Mouse (Mus musculus) kidney, adult 2 months (tissue): ENCODE results near the gene Pemt. TPM values are rescaled to one million over a fixed set of nuclear protein-coding genes. Genes with fewer than 3 reads are reported as not detected.

Source experiments
- DNase-seq: peaks from one replicate; pipeline ENCODE4 v3.0.0; 2021
- H3K27ac ChIP-seq: fragments of 200-500 bp; 2 replicates; pipeline ENCODE4 v1.5.1; 2012; ENCODE audit warnings: low read depth, low read length, control low read depth, inconsistent platforms; ENCODE audit not compliant: insufficient read depth
- H3K27me3 ChIP-seq: fragments of 200-500 bp; replicated peaks from 2 replicates; pipeline ENCODE4 v1.6.1; 2012; ENCODE audit warnings: mild to moderate bottlenecking, moderate library complexity, low read length, inconsistent platforms; ENCODE audit not compliant: control insufficient read depth, insufficient read depth
- H3K36me3 ChIP-seq: fragments of 200-500 bp; 2 replicates; pipeline ENCODE4 v1.6.1; 2012; ENCODE audit warnings: mild to moderate bottlenecking, moderate library complexity, low read length, inconsistent platforms; ENCODE audit not compliant: control insufficient read depth, insufficient read depth
- H3K4me1 ChIP-seq: fragments of 200-500 bp; 2 replicates; pipeline ENCODE4 v1.6.1; 2011; ENCODE audit warnings: low read length; ENCODE audit not compliant: control insufficient read depth, insufficient read depth
- H3K4me3 ChIP-seq: fragments of 200-500 bp; 2 replicates; pipeline ENCODE4 v1.5.1; 2011; ENCODE audit warnings: mild to moderate bottlenecking, low read depth, low read length, control low read depth; ENCODE audit not compliant: insufficient read depth
- CTCF ChIP-seq: fragments of 200-500 bp; conservative IDR thresholded peaks from 2 replicates; pipeline ENCODE4 v1.5.1; 2011; ENCODE audit warnings: low read depth, mild to moderate bottlenecking, control low read depth, low read length, moderate library complexity, mixed read lengths; ENCODE audit not compliant: insufficient read depth, insufficient read length
- POLR2A ChIP-seq: fragments of 200-500 bp; IDR thresholded peaks from one replicate; pipeline ENCODE4 v1.6.1; 2011; ENCODE audit warnings: low read depth, low read length, control low read depth
- WGBS: fragments of 180-500 bp; shearing (Covaris S2); methylation state at CpG from one replicate; pipeline ENCODE4 v1.1.7; 2018; 5-methylcytosine and 5-hydroxymethylcytosine counted together
- polyA plus RNA-seq: library from polyadenylated mRNA; depleted of rRNA; stranded (reverse); fragments of >200 nt; gene quantifications from 2 replicates; pipeline ENCODE4 v1.2.3, GENCODE M21; 2012

Pemt gene
- polyA plus RNA-seq, 1 experiment, result 7.1 TPM

DNA sequence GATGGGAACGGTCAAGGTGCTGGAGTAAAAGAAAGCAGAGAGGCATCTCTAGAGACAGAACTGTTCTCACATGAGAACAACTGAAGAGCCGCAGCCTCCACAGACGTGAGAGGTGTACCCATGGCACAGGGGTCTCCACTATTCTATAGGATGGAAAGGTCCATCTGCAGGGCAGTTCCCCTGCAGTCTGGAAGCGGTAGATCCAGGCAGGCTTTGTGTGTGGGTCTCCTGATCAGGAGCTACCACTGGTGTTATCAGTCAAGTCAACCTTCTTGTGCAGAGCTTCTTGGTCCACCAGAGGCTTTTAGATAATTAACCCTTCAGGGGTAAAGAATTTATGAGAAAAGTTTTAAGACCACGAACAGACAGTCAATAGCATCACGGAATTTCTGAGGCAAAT, 10.2 kb upstream of the Pemt start:
- Histone ChIP-seq H3K36me3 (no peaks in the 10 kb centered on the region), H3K4me3 (no peak overlapping the region), H3K27ac (no peak overlapping the region), H3K27me3 (no peaks in the 10 kb centered on the region), H3K4me1 (no peaks in the 10 kb centered on the region)
- no peak for DNase-seq
- 83% methylated on average over 6 of the region's 6 CpGs for WGBS
- TF ChIP-seq POLR2A (no peak), CTCF (no peak)

DNA sequence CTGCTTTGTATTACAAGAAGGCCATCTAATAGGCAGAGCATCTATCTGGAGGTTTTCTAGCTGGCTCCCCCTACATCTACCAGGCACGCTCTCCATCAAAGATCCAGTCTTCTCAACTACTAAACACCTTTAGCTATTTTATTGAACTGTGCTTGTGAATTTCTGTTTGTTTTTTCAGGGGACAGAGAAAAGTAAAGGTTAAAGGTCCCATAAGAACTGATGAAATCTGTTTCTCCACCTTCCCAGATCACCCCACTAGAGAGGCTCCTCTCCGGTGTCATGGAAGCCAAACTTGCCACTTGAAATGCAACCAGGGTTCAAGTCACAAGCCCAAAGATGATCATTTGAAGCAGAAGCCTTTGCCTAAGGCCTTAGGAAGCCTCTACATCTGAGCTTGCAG, 2.6 kb upstream of the Pemt start:
- no peak for DNase-seq
- Histone ChIP-seq H3K36me3 (no peaks in the 10 kb centered on the region), H3K27ac (no peak overlapping the region), H3K4me1 (peaks cover 4% of the 10 kb centered on the region; the same call in 1 of the 2 replicates), H3K4me3 (no peak overlapping the region), H3K27me3 (no peaks in the 10 kb centered on the region)
- TF ChIP-seq CTCF (no peak), POLR2A (no peak)
- 93% methylated on average over 2 of the region's 2 CpGs for WGBS

DNA sequence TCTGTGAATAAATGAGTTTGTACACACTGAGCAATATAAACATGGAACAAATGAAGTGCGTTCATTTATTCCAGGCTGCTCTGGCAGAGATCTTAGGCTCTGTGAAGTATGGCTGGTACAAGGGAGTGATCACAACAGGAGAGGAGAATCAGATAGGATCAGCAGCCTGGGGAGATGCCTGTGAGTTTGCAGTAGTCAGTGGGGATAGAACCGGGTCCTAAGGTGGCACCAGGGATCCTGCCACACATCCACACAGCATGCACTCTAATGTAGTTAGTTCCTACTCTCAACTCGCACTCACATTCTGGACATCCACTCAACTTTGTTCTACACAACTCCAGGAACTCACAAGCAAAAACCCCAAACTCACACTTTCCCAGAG, 622 bp downstream of the Pemt start:
- no peak for DNase-seq
- Histone ChIP-seq H3K27me3 (no peaks in the 10 kb centered on the region), H3K36me3 (no peaks in the 10 kb centered on the region), H3K4me1 (peaks cover 4% of the 10 kb centered on the region; the same call in 1 of the 2 replicates), H3K27ac (0 out of 2 replicates have a peak overlapping the region, but pooled peaks have one; percentile 10), H3K4me3 (peak overlapping the region; percentile 67)
- no peak for TF ChIP-seq CTCF
- 7% methylated on average over 3 of the region's 3 CpGs for WGBS

DNA sequence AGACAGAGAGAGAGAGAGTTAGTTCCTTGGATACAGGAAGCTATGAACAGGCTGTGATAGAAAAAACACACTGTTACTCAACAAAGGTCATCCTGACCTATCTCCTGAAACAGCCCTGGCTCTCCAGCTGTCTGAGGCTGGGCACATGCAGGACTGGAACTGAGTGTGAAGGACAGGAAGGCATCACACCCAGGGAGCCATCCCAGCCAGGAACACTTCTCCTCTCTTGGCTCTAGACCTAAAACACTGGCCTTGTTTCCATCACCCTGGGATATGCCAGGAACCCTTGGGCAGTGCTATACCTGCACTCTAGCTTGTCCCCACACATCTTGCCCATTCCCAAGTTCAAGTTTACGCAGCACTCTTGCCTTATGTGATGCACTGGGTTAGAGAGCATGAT, 1.5 kb downstream of the Pemt start:
- no peak for DNase-seq
- H3K4me3 ChIP-seq, result no peak overlapping the region

DNA sequence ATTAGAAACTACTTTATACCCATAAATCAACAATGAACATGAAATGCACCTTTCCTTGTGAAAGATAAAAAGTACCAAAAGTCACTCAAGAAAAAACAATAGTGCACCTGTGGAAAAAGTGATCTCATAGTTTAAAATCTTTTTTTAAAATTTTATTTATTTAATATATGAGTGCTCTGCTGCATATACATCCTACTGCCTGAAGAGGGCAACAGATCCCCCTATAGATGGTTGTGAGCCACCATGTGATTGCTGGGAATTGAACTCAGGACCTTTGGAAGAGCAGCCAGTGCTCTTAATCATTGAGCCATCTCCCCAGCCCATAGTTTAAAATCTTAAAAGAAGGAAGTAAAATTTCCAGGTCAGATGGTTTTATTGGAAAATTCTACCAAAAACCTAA, 4.0 kb downstream of the Pemt start:
- Histone ChIP-seq H3K4me3 (no peak overlapping the region), H3K27ac (no peak overlapping the region), H3K27me3 (no peaks in the 10 kb centered on the region), H3K4me1 (peaks cover 4% of the 10 kb centered on the region; the same call in 1 of the 2 replicates), H3K36me3 (no peaks in the 10 kb centered on the region)
- TF ChIP-seq CTCF (no peak), POLR2A (no peak)
- no peak for DNase-seq

More for the DNA sequence above, 1.5 kb downstream of the Pemt start:
- peaks cover 4% of the 10 kb centered on the region; the same call in 1 of the 2 replicates for H3K4me1 ChIP-seq
- H3K27ac ChIP-seq, result no peak overlapping the region
- H3K27me3 ChIP-seq, result no peaks in the 10 kb centered on the region
- WGBS, result 100% methylated on average over 1 of the region's 1 CpGs
- TF ChIP-seq CTCF, result no peak
- TF ChIP-seq POLR2A, result no peak
- no peaks in the 10 kb centered on the region for H3K36me3 ChIP-seq

DNA sequence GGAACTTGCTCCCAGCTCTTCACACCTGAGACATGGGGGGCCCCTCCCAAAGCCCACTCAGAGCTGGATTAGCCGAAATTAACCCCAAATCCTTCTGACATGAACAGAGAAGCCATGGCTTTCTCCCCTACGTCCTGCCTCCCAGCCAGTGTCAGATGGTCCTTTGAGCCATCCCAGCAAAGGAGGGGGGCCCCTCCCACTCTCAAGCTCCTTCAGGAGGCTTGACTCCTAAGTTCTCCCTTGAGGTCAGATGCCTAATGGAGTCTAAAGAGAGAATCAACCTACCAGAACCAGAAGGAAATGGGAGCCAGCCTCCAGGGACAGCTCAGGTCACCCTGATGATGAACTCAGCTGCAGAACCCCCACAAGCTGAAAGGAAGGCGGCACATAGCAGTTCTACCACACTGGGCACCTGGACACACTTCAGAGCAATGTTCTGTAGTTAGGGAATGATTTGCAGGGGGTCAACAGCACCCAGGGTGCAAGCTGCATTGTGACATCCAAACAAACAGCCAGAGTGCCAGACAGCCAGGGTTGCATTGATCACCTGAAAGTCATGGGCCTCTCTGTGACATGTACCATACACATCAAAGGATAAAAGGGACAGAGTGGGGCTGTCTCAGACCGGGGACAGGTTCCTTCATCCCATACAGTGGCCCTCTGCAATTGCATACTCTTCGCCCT, 9.6 kb downstream of the Pemt start:
- no peak for DNase-seq
- no peak for TF ChIP-seq CTCF
- no peak for TF ChIP-seq POLR2A
- Histone ChIP-seq H3K27ac (no peak overlapping the region), H3K4me3 (no peak overlapping the region), H3K36me3 (no peaks in the 10 kb centered on the region), H3K4me1 (no peaks in the 10 kb centered on the region), H3K27me3 (no peaks in the 10 kb centered on the region)
- WGBS, result 58% methylated on average over 5 of the region's 5 CpGs

DNA sequence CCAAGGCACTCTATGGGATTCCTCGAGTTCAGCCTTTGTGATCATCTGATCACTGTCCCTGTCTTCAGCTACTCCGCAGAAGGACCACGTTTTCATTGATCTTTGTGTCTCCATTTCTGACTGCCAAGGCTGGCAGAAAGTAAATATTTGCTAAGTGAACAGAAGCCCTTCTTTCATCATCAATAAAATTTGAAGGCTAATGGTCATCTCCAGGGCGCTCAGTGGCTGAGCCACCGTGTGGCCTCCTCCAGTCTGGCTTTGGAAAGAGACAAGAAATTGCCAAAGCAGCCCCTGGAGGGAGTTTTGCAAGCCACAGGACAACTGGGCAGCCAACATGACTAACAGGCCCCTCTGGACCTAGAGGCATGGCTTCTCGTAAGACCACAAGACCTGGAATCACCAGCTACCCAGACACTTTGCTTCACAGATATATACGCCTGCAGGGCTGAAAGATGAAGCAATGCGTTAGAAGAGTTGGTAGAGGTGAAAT, 11.3 kb downstream of the Pemt start:
- TF ChIP-seq CTCF (no peak), POLR2A (no peak)
- Histone ChIP-seq H3K36me3 (no peaks in the 10 kb centered on the region), H3K27me3 (no peaks in the 10 kb centered on the region), H3K4me3 (no peak overlapping the region), H3K27ac (no peak overlapping the region), H3K4me1 (no peaks in the 10 kb centered on the region)
- WGBS, result 88% methylated on average over 8 of the region's 8 CpGs
- no peak for DNase-seq
